Mouse (Mus musculus): Measurements from ENCODE around the gene Scml4. TPM values are rescaled to one million over a fixed set of nuclear protein-coding genes. Genes with fewer than 3 reads are reported as not detected.
A peak's percentile ranks its signal among the peaks of the same experiment; 100 is the strongest.

Gene Scml4
- polyA plus RNA-seq, 1 experiment from 2014 or later, result 0.64 TPM

GRCm38 (mm10) chr10:42914146-42914545 lies 54.0 kb downstream of the Scml4 start:
- WGBS, result 61% methylated on average over 6 of the region's 6 CpGs
- no peak overlapping the region for H3K4me3 ChIP-seq
- peak; percentile 8 for DNase-seq (ENCODE audit: low spot score)
- no peaks in the 10 kb centered on the region for H3K9me3 ChIP-seq
- H3K27ac ChIP-seq (replicated peaks), result no peak overlapping the region
- H3K4me1 ChIP-seq, result peaks cover 12% of the 10 kb centered on the region
- H3K27me3 ChIP-seq (replicated peaks; ENCODE audit: low read depth, poor library complexity, severe bottlenecking), result no peaks in the 10 kb centered on the region
- H3K36me3 ChIP-seq (replicated peaks), result no peaks in the 10 kb centered on the region

GRCm38 (mm10) chr10:42917355-42917754 lies 57.2 kb downstream of the Scml4 start:
- Histone ChIP-seq H3K27ac (replicated peaks) (no peak overlapping the region), H3K9me3 (no peaks in the 10 kb centered on the region), H3K4me1 (peaks cover 7% of the 10 kb centered on the region), H3K4me3 (no peak overlapping the region), H3K27me3 (replicated peaks; ENCODE audit: low read depth, poor library complexity, severe bottlenecking) (no peaks in the 10 kb centered on the region), H3K36me3 (replicated peaks) (no peaks in the 10 kb centered on the region)
- 88% methylated on average over 5 of the region's 5 CpGs for WGBS
- DNase-seq (ENCODE audit: low spot score), result no peak

GRCm38 (mm10) chr10:42919786-42920185 lies 59.6 kb downstream of the Scml4 start:
- Histone ChIP-seq H3K9me3 (peaks cover 5% of the 10 kb centered on the region; the same call in 1 of the 2 replicates), H3K4me3 (no peak overlapping the region), H3K36me3 (replicated peaks) (no peaks in the 10 kb centered on the region), H3K4me1 (no peaks in the 10 kb centered on the region), H3K27me3 (replicated peaks; ENCODE audit: low read depth, poor library complexity, severe bottlenecking) (no peaks in the 10 kb centered on the region), H3K27ac (replicated peaks) (no peak overlapping the region)
- DNase-seq (ENCODE audit: low spot score), result no peak
- 95% methylated on average over 12 of the region's 12 CpGs for WGBS

- Histone ChIP-seq H3K27me3 (replicated peaks; ENCODE audit: low read depth, poor library complexity, severe bottlenecking) (no peaks in the 10 kb centered on the region), H3K9me3 (peaks cover 5% of the 10 kb centered on the region; the same call in 1 of the 2 replicates), H3K36me3 (replicated peaks) (no peaks in the 10 kb centered on the region), H3K4me1 (no peaks in the 10 kb centered on the region), H3K27ac (replicated peaks) (no peak overlapping the region), H3K4me3 (no peak overlapping the region)
- 77% methylated on average over 22 of the region's 22 CpGs for WGBS
- DNase-seq (ENCODE audit: low spot score), result no peak
Observed at GRCm38 (mm10) chr10:42925103-42925866, 65.1 kb downstream of the Scml4 start.

- Histone ChIP-seq H3K36me3 (replicated peaks) (no peaks in the 10 kb centered on the region), H3K4me1 (peaks cover 9% of the 10 kb centered on the region), H3K27me3 (replicated peaks; ENCODE audit: low read depth, poor library complexity, severe bottlenecking) (peaks cover 5% of the 10 kb centered on the region; the same call in 1 of the 2 replicates), H3K9me3 (no peaks in the 10 kb centered on the region), H3K27ac (replicated peaks) (no peak overlapping the region), H3K4me3 (no peak overlapping the region)
- 90% methylated on average over 23 of the region's 23 CpGs for WGBS
- peak; percentile 8 for DNase-seq (ENCODE audit: low spot score)
Observed at GRCm38 (mm10) chr10:42930121-42930650, 70.0 kb downstream of the Scml4 start.

GRCm38 (mm10) chr10:42932862-42933480 lies 72.8 kb downstream of the Scml4 start:
- Histone ChIP-seq H3K4me1 (peaks cover 9% of the 10 kb centered on the region), H3K36me3 (replicated peaks) (no peaks in the 10 kb centered on the region), H3K27ac (replicated peaks) (peak overlapping the region; percentile 70), H3K27me3 (replicated peaks; ENCODE audit: low read depth, poor library complexity, severe bottlenecking) (peaks cover 5% of the 10 kb centered on the region; the same call in 1 of the 2 replicates), H3K4me3 (no peak overlapping the region), H3K9me3 (no peaks in the 10 kb centered on the region)
- WGBS, result 43% methylated on average over 14 of the region's 14 CpGs
- DNase-seq (ENCODE audit: low spot score), result peak; percentile 75

GRCm38 (mm10) chr10:42934672-42935071 lies 74.5 kb downstream of the Scml4 start:
- 72% methylated on average over 8 of the region's 8 CpGs for WGBS
- peaks cover 5% of the 10 kb centered on the region; the same call in 1 of the 2 replicates for H3K27me3 ChIP-seq (replicated peaks; ENCODE audit: low read depth, poor library complexity, severe bottlenecking)
- H3K9me3 ChIP-seq, result no peaks in the 10 kb centered on the region
- H3K27ac ChIP-seq (replicated peaks), result 0 out of 2 replicates have a peak overlapping the region, but pooled peaks have one; percentile 20
- peaks cover 9% of the 10 kb centered on the region for H3K4me1 ChIP-seq
- DNase-seq (ENCODE audit: low spot score), result peak; percentile 7
- H3K36me3 ChIP-seq (replicated peaks), result no peaks in the 10 kb centered on the region
- H3K4me3 ChIP-seq, result no peak overlapping the region

GRCm38 (mm10) chr10:42936205-42936604 lies 76.0 kb downstream of the Scml4 start:
- H3K4me3 ChIP-seq, result no peak overlapping the region
- no peak for DNase-seq (ENCODE audit: low spot score)
- no peaks in the 10 kb centered on the region for H3K9me3 ChIP-seq
- H3K4me1 ChIP-seq, result peaks cover 22% of the 10 kb centered on the region
- H3K27ac ChIP-seq (replicated peaks), result no peak overlapping the region
- H3K36me3 ChIP-seq (replicated peaks), result no peaks in the 10 kb centered on the region
- H3K27me3 ChIP-seq (replicated peaks; ENCODE audit: low read depth, poor library complexity, severe bottlenecking), result peaks cover 17% of the 10 kb centered on the region; the same call in 1 of the 2 replicates

GRCm38 (mm10) chr10:42938361-42938760 lies 78.2 kb downstream of the Scml4 start:
- Histone ChIP-seq H3K27me3 (replicated peaks; ENCODE audit: low read depth, poor library complexity, severe bottlenecking) (peaks cover 14% of the 10 kb centered on the region; the same call in 1 of the 2 replicates), H3K9me3 (no peaks in the 10 kb centered on the region), H3K36me3 (replicated peaks) (no peaks in the 10 kb centered on the region), H3K4me1 (peaks cover 22% of the 10 kb centered on the region), H3K27ac (replicated peaks) (no peak overlapping the region; the same call in 1 of the 2 replicates), H3K4me3 (no peak overlapping the region)
- DNase-seq (ENCODE audit: low spot score), result no peak
- WGBS, result 88% methylated on average over 4 of the region's 4 CpGs

- 0 out of 2 replicates have a peak, but pooled peaks cover 14% of the 10 kb centered on the region for H3K27me3 ChIP-seq (replicated peaks; ENCODE audit: low read depth, poor library complexity, severe bottlenecking)
- WGBS, result 81% methylated on average over 7 of the region's 7 CpGs
- no peaks in the 10 kb centered on the region for H3K36me3 ChIP-seq (replicated peaks)
- 0 out of 2 replicates have a peak overlapping the region, but pooled peaks have one; percentile 40 for H3K27ac ChIP-seq (replicated peaks)
- H3K4me3 ChIP-seq, result no peak overlapping the region
- peaks cover 22% of the 10 kb centered on the region for H3K4me1 ChIP-seq
- no peak for DNase-seq (ENCODE audit: low spot score)
- no peaks in the 10 kb centered on the region for H3K9me3 ChIP-seq
Observed at GRCm38 (mm10) chr10:42939691-42940090, 79.5 kb downstream of the Scml4 start.

GRCm38 (mm10) chr10:42940193-42941050 lies 80.3 kb downstream of the Scml4 start:
- no peak for DNase-seq (ENCODE audit: low spot score)
- H3K4me1 ChIP-seq, result peaks cover 22% of the 10 kb centered on the region
- H3K4me3 ChIP-seq, result no peak overlapping the region
- H3K27me3 ChIP-seq (replicated peaks; ENCODE audit: low read depth, poor library complexity, severe bottlenecking), result 0 out of 2 replicates have a peak, but pooled peaks cover 14% of the 10 kb centered on the region
- H3K27ac ChIP-seq (replicated peaks), result 0 out of 2 replicates have a peak overlapping the region, but pooled peaks have one; percentile 40
- 67% methylated on average over 21 of the region's 21 CpGs for WGBS
- no peaks in the 10 kb centered on the region for H3K9me3 ChIP-seq
- H3K36me3 ChIP-seq (replicated peaks), result no peaks in the 10 kb centered on the region

GRCm38 (mm10) chr10:42941278-42941677 lies 81.1 kb downstream of the Scml4 start:
- H3K27me3 ChIP-seq (replicated peaks; ENCODE audit: low read depth, poor library complexity, severe bottlenecking), result 0 out of 2 replicates have a peak, but pooled peaks cover 14% of the 10 kb centered on the region
- no peak overlapping the region for H3K4me3 ChIP-seq
- WGBS, result 65% methylated on average over 4 of the region's 4 CpGs
- H3K27ac ChIP-seq (replicated peaks), result peak overlapping the region; percentile 72
- no peak for DNase-seq (ENCODE audit: low spot score)
- H3K9me3 ChIP-seq, result no peaks in the 10 kb centered on the region
- H3K4me1 ChIP-seq, result peaks cover 22% of the 10 kb centered on the region
- H3K36me3 ChIP-seq (replicated peaks), result no peaks in the 10 kb centered on the region

Data from embryonic facial prominence, embryonic 10.5 days (tissue).